Comparison of ENCODE assay signal across 15 mouse cellular contexts in the genomic region with DNA sequence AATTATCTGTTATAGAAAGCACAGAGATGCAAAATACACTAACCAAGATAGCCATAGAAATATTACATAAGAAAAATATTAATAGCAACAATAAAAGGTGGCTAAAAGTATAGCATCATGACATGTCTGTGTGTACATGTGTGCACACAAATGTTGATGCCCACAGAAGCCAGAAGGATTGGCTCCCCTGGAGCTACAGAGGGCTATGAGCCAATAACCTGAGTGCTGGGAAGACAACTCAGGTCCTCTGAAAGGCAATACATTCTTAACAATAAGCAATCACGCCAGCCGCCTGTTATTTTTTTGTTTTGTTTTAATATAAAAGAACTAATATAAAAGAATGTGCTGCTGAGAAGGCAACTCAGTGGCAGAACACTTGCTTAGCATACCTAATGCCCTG.
"Had no signal": no experiment of that assay in that cellular context is flagged by ENCODE, and none has a peak within 500 bp of the region (broad histone marks: within the 10 kb centered on the region; RNA-seq: fewer than 3 reads in every experiment).

No protein-coding gene starts in this region.

- H3K4me1 ChIP-seq: limb, embryonic 15.5 days; liver, embryonic 12.5 days; midbrain, embryonic 10.5 days had no signal

- H3K27ac ChIP-seq: kidney, postnatal 0 days; layer of hippocampus, adult 2 months; limb, embryonic 15.5 days; liver, embryonic 12.5 days; midbrain, embryonic 10.5 days; neural tube, embryonic 15.5 days; stomach, postnatal 0 days had no signal

- H3K4me3 ChIP-seq: layer of hippocampus, adult 2 months; limb, embryonic 15.5 days; liver, embryonic 12.5 days; midbrain, embryonic 10.5 days; myocyte; neural tube, embryonic 15.5 days had no signal

- H3K36me3 ChIP-seq: limb, embryonic 15.5 days; liver, embryonic 12.5 days; neural tube, embryonic 15.5 days had no signal

- DNase-seq: kidney, postnatal 36 days; lung, embryonic 14.5 days; lung, postnatal 10 days; lung, postnatal 4 days; midbrain, embryonic 14.5 days; right cerebral cortex, adult 18-20 months; right cerebral cortex, postnatal 25 days had no signal

- H3K9me3 ChIP-seq: limb, embryonic 15.5 days; liver, embryonic 12.5 days; midbrain, embryonic 10.5 days; neural tube, embryonic 15.5 days had no signal

- H3K27me3 ChIP-seq: limb, embryonic 15.5 days; liver, embryonic 12.5 days; neural tube, embryonic 15.5 days had no signal
